Mouse (Mus musculus) C2C12 (cell line): Measurements from ENCODE around the gene Lima1.

Experiments
- CEBPB ChIP-seq: IDR thresholded peaks from one replicate; pipeline ENCODE4 v1.6.1; 2011; ENCODE audit warnings: low read depth, mild to moderate bottlenecking, control low read depth, moderate library complexity
- CTCF ChIP-seq: IDR thresholded peaks from one replicate; pipeline ENCODE4 v1.5.1; 2011; ENCODE audit not compliant: control insufficient read depth, insufficient read depth, insufficient read length
- MYOD1 ChIP-seq: IDR thresholded peaks from one replicate; pipeline ENCODE4 v1.6.1; 2011; ENCODE audit warnings: low read depth; ENCODE audit not compliant: control insufficient read depth, insufficient read length

DNA sequence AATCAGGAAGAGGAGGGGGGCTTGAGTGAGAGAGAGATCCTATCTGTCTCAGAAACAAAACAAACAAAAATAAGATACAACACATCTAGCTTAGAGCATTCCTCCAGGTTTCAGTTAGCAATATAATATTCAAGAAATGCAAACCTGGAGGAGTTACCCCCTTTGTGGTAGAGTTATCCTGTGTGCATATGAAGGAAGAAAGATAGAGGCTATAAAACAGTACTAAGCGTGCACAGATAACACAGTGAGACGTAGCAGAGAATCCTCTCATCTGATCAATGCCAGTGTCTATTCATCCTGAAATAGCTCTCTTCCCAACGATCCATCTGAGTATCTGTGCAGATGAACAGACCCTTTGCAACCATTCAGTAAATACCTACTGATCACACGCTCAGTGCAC lies 107.8 kb downstream of the Lima1 start:
- TF ChIP-seq CEBPB (no peak), CTCF (no peak), MYOD1 (no peak)
